Mouse (Mus musculus): ENCODE measurements around the gene AA986860. TPM values are rescaled to one million over a fixed set of nuclear protein-coding genes. Genes with fewer than 3 reads are reported as not detected.

Gene AA986860
- polyA plus RNA-seq, 1 experiment from 2014 or later = 0.33 TPM

DNA sequence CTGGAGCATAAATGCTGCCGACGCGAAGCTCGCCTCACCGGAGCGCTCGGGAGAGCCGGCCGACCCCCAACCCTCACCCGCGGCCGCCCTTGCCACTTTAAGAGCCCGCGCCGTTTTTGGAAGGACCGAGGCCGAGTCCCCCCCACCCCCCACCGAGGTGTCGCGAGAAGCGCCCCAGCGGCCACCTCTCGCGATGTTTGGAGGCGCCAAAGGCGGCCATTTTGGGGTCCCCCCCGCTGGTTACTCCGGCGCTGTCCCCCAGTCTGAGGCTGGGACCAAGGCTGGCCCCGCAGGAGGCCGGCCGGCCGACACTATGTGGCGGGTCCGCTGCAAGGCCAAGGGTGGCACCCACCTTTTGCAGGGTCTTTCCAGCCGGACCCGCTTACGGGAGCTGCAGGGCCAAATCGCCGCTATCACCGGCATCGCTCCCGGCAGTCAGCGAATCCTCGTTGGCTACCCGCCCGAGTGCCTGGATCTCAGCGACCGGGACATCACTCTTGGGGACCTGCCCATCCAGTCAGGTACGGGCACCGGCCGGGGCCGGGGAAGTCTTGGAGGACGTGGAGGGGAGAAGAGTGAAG is 14.4 kb upstream of the AA986860 start, which contains the start of gene Yod1:
Gene Yod1, plus strand, starts transcription at position 37 of the 581 bp plus-strand sequence.
- peak within 1 kb of the TSS; percentile 98 for H3K4me2 ChIP-seq
- H3K9me3 ChIP-seq = no peaks in the 10 kb centered on the region
- no peaks in the 10 kb centered on the region for H3K27me3 ChIP-seq
- under 1% methylated on average over 54 of the region's 54 CpGs for WGBS
- peak within 1 kb of the TSS; percentile 95 for H3K9ac ChIP-seq
- peaks cover 6% of the 10 kb centered on the region; the same call in 1 of the 2 replicates for H3K36me3 ChIP-seq (replicated peaks)
- H3K4me1 ChIP-seq = peaks cover 25% of the 10 kb centered on the region
- peak within 1 kb of the TSS; percentile 81 for H3K27ac ChIP-seq
- peak; percentile 78 for ATAC-seq (ENCODE audit: low FRiP score)
- peak within 1 kb of the TSS; percentile 87 for H3K4me3 ChIP-seq (replicated peaks)

GRCm38 (mm10) chr1:130724206-130724605 is 7.6 kb upstream of the AA986860 start:
- WGBS = 89% methylated on average over 5 of the region's 5 CpGs
- no peak overlapping the region for H3K4me2 ChIP-seq
- H3K9me3 ChIP-seq = no peaks in the 10 kb centered on the region
- no peak for ATAC-seq (ENCODE audit: low FRiP score)
- H3K27me3 ChIP-seq = no peaks in the 10 kb centered on the region
- peaks cover 4% of the 10 kb centered on the region for H3K4me1 ChIP-seq
- no peak overlapping the region for H3K9ac ChIP-seq
- H3K27ac ChIP-seq = no peak overlapping the region
- no peak overlapping the region for H3K4me3 ChIP-seq (replicated peaks)
- peaks cover 3% of the 10 kb centered on the region; the same call in 1 of the 2 replicates for H3K36me3 ChIP-seq (replicated peaks)

- Histone ChIP-seq H3K9ac (no peak overlapping the region), H3K27ac (no peak overlapping the region), H3K9me3 (no peaks in the 10 kb centered on the region), H3K4me2 (no peak overlapping the region), H3K36me3 (replicated peaks) (no peaks in the 10 kb centered on the region; the same call in 1 of the 2 replicates), H3K27me3 (no peaks in the 10 kb centered on the region), H3K4me1 (peaks cover under 1% of the 10 kb centered on the region; the same call in 1 of the 2 replicates), H3K4me3 (replicated peaks) (no peak overlapping the region)
- WGBS = 77% methylated on average over 2 of the region's 2 CpGs
- no peak for ATAC-seq (ENCODE audit: low FRiP score)
These were observed 5.4 kb upstream of the AA986860 start for GRCm38 (mm10) chr1:130726396-130726795.

DNA sequence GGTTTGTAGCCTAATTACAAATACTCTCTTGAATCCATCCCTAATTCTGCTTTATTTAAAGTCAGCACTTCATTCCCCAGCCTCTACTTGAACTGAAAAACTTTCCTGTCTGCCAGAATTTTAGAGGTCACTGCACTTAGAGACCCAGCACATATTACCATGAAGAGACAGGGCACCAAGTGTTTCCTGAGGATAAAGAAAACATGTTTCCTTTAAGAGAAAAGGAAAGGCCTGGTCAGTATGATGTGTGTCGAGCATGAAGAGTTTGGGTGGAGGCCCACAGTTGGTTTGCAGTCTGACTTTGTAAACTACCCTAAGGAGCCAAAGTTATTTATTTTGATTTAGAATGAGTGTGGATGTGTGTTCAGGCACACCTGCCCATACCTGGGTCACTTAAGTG is 3.7 kb upstream of the AA986860 start:
- Histone ChIP-seq H3K27me3 (no peaks in the 10 kb centered on the region), H3K4me3 (replicated peaks) (no peak overlapping the region), H3K9ac (no peak overlapping the region), H3K27ac (no peak overlapping the region), H3K4me1 (peaks cover 7% of the 10 kb centered on the region), H3K9me3 (no peaks in the 10 kb centered on the region), H3K4me2 (no peak overlapping the region), H3K36me3 (replicated peaks) (no peaks in the 10 kb centered on the region; the same call in 1 of the 2 replicates)
- WGBS = 90% methylated on average over 1 of the region's 1 CpGs
- no peak for ATAC-seq (ENCODE audit: low FRiP score)

DNA sequence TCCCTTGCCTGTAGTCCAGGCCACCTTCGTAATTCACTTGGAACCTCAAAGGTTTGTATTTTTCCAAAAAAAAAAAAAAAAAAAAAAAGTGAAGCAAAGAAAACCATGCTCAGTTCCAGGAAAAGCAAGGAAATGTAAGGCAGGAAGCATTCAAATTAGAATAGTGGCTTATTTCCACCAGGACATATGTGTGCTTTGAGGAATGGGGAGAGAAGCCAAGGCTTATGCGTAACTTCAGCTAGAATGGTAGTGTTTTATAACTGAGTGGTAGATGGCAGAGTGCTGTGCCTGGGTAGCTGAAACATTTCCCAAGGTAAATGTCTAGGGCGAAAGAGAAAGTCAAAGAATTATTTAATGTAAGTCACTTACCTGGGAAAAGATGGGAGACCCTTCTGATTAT is 3.1 kb upstream of the AA986860 start:
- H3K9ac ChIP-seq = no peak overlapping the region
- ATAC-seq (ENCODE audit: low FRiP score) = no peak
- H3K27me3 ChIP-seq = no peaks in the 10 kb centered on the region
- H3K36me3 ChIP-seq (replicated peaks) = no peaks in the 10 kb centered on the region
- H3K9me3 ChIP-seq = no peaks in the 10 kb centered on the region
- H3K4me3 ChIP-seq (replicated peaks) = no peak overlapping the region
- H3K27ac ChIP-seq = no peak overlapping the region
- no peak overlapping the region for H3K4me2 ChIP-seq
- WGBS = 93% methylated on average over 3 of the region's 3 CpGs
- H3K4me1 ChIP-seq = peaks cover 7% of the 10 kb centered on the region

DNA sequence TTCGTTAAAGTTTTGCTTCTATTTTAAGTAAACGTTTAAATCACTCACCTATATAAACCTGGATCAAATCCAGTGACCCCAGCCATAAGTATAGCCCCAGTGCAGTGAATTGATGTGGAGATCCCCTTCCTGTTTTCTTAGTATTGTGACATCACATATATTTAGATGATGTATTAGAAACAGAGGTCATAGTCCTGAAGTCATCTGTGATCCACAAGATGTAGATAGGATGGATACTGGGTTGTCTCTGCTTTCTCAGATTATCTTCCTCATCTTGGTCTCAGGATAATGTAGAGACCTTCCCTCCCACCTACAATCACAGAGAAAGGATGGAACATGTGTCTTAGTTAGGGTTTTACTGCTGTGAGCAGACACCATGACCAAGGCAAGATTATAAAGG is 2.6 kb upstream of the AA986860 start, which contains the start of gene Pfkfb2:
Gene Pfkfb2, minus strand, starts transcription at position 101 of the 400 bp plus-strand sequence.
- ATAC-seq (ENCODE audit: low FRiP score) = no peak
- Histone ChIP-seq H3K27me3 (no peaks in the 10 kb centered on the region), H3K4me1 (peaks cover 7% of the 10 kb centered on the region), H3K27ac (no peak within 1 kb of the TSS), H3K9me3 (no peaks in the 10 kb centered on the region), H3K4me2 (no peak within 1 kb of the TSS), H3K36me3 (replicated peaks) (no peaks in the 10 kb centered on the region), H3K4me3 (replicated peaks) (no peak within 1 kb of the TSS), H3K9ac (no peak within 1 kb of the TSS)
- whole genome bisulfite sequencing = 85% methylated on average over 2 of the region's 2 CpGs

DNA sequence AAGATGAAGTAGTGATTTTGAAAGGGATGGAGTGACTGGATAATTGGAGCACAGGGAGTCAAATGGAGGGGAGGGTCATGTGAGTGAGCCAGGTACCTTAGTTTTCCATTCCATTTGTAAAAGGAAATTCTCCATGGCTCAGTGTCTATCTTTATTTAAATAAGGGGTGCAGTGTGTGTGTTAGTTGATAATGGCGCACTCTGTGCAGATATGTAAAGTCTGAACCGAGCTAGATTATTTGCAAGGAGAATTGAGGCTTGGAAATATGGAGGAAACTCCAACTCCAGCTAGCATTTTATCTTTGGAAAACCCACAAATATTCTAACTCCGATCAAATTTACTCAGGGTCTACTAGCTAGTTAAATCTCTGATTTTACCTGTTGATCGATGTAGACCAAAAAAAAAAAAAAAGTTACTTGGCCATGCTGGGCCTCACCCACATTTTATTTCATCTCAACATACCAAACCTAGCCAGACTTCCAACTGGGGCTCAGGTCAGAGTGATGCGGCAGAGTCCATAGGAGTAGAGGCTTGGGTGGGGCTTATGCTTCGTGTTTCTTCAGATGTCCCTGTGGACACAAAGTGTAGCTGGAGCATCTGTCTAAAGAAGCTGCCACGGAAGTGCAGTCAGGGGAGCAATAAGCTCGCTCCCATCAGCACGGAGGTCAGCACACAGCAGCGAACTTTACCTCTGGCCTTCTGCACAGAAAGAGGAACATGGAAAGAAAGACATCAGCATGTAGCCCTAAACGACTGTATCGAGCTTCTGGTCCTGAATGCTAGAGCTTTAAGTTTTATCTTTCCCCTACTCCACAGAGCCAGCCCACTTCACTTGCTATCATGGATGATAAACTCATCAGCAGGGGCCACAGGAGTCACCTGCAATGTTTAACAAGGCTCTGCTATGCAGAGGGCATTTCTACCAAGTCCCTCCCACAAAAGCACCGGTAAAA is 1.2 kb downstream of the AA986860 start:
- 91% methylated on average over 13 of the region's 13 CpGs for WGBS

DNA sequence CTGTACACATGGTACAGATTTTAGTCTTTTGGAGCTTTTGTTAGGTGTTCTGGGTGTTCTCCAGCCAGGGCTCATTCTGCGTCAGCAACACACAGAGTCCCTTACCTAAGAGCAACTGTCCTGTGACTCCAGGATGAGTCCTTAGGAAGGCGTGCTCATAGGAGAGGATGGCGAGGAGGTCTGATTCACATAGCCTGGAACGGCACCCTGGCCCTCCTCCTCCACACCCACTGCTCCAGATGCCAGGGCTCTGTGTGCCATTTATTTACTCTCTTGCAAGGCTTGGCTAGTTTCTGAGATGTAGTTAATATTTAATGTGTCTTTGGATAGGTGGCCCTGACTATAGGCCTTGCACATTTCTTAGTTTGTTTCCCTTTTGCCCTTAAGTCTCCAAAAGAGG is 1.9 kb downstream of the AA986860 start:
- WGBS = 91% methylated on average over 4 of the region's 4 CpGs
- H3K9me3 ChIP-seq = no peaks in the 10 kb centered on the region
- H3K4me3 ChIP-seq (replicated peaks) = no peak overlapping the region
- H3K36me3 ChIP-seq (replicated peaks) = no peaks in the 10 kb centered on the region
- no peak overlapping the region for H3K4me2 ChIP-seq
- H3K27ac ChIP-seq = no peak overlapping the region
- no peak overlapping the region for H3K9ac ChIP-seq
- H3K4me1 ChIP-seq = peaks cover 9% of the 10 kb centered on the region
- no peak for ATAC-seq (ENCODE audit: low FRiP score)
- no peaks in the 10 kb centered on the region for H3K27me3 ChIP-seq

More for the DNA sequence above, 1.2 kb downstream of the AA986860 start:
- Histone ChIP-seq H3K4me1 (peaks cover 9% of the 10 kb centered on the region), H3K9ac (no peak overlapping the region), H3K9me3 (no peaks in the 10 kb centered on the region), H3K36me3 (replicated peaks) (no peaks in the 10 kb centered on the region), H3K4me3 (replicated peaks) (no peak overlapping the region), H3K27ac (no peak overlapping the region), H3K27me3 (no peaks in the 10 kb centered on the region), H3K4me2 (no peak overlapping the region)
- no peak for ATAC-seq (ENCODE audit: low FRiP score)

GRCm38 (mm10) chr1:130734452-130734851 is 2.7 kb downstream of the AA986860 start:
- Histone ChIP-seq H3K4me1 (peaks cover 9% of the 10 kb centered on the region), H3K4me2 (no peak overlapping the region), H3K27ac (no peak overlapping the region), H3K36me3 (replicated peaks) (no peaks in the 10 kb centered on the region), H3K9me3 (no peaks in the 10 kb centered on the region), H3K4me3 (replicated peaks) (no peak overlapping the region), H3K9ac (no peak overlapping the region), H3K27me3 (no peaks in the 10 kb centered on the region)
- WGBS = 63% methylated on average over 5 of the region's 5 CpGs
- no peak for ATAC-seq (ENCODE audit: low FRiP score)

GRCm38 (mm10) chr1:130734852-130735251 is 3.1 kb downstream of the AA986860 start:
- no peaks in the 10 kb centered on the region for H3K36me3 ChIP-seq (replicated peaks)
- H3K9me3 ChIP-seq = no peaks in the 10 kb centered on the region
- H3K4me3 ChIP-seq (replicated peaks) = no peak overlapping the region
- H3K27me3 ChIP-seq = no peaks in the 10 kb centered on the region
- no peak overlapping the region for H3K9ac ChIP-seq
- WGBS = 78% methylated on average over 8 of the region's 8 CpGs
- no peak for ATAC-seq (ENCODE audit: low FRiP score)
- no peak overlapping the region for H3K27ac ChIP-seq
- peaks cover 9% of the 10 kb centered on the region for H3K4me1 ChIP-seq
- H3K4me2 ChIP-seq = no peak overlapping the region

DNA sequence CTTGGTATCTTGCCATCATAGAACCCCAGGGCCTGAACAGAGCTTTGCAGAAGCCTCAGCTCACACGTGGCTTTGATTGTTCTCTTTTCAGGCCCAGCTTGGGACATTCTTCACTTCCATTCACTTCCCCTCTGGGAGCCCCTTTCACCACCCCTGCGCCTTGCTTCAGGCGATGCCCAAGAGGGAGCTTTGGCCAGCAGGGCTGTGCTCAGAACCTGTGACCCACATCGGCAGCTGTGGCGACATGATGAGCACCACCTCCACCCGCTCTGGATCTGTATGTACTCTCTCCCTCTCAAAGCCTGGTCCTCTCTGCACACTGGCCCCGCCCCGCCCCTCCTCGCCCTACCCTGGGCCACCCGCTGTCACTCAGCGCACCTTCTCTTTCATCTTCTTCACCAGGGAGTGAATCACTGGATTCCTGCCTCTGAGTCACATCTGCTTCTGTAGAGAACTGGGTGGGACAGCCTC is 5.7 kb downstream of the AA986860 start:
- no peak overlapping the region for H3K4me2 ChIP-seq
- H3K27ac ChIP-seq = no peak overlapping the region
- ATAC-seq (ENCODE audit: low FRiP score) = no peak
- H3K4me1 ChIP-seq = peaks cover 3% of the 10 kb centered on the region; the same call in 1 of the 2 replicates
- H3K9me3 ChIP-seq = no peaks in the 10 kb centered on the region
- no peak overlapping the region for H3K9ac ChIP-seq
- H3K27me3 ChIP-seq = no peaks in the 10 kb centered on the region
- WGBS = 25% methylated on average over 11 of the region's 11 CpGs
- H3K4me3 ChIP-seq (replicated peaks) = no peak overlapping the region
- H3K36me3 ChIP-seq (replicated peaks) = no peaks in the 10 kb centered on the region

DNA sequence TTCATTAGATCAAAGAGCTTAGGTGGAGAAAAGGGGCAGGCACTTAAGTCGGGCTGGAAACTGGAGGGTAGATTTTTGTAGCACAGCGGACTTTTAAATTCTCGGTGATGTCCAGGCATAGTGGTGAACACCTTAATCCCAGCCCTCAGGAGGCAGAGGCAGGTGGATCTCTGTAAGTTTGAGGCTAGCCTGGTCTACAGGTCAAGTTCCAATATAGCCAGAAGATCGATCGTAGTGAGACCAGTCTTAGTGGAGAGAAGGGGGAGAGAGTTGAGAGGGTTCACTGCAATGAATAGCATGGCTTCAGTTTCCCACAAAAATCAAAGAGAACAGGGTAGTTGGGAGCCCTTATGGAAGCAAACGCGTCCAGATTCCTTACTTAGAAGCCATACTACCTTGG is 6.1 kb downstream of the AA986860 start:
- peaks cover 3% of the 10 kb centered on the region; the same call in 1 of the 2 replicates for H3K4me1 ChIP-seq
- H3K4me2 ChIP-seq = no peak overlapping the region
- ATAC-seq (ENCODE audit: low FRiP score) = no peak
- no peaks in the 10 kb centered on the region for H3K36me3 ChIP-seq (replicated peaks)
- no peak overlapping the region for H3K27ac ChIP-seq
- 89% methylated on average over 7 of the region's 7 CpGs for WGBS
- no peaks in the 10 kb centered on the region for H3K27me3 ChIP-seq
- no peaks in the 10 kb centered on the region for H3K9me3 ChIP-seq
- no peak overlapping the region for H3K4me3 ChIP-seq (replicated peaks)
- no peak overlapping the region for H3K9ac ChIP-seq

Measured in forebrain, embryonic 12.5 days (tissue).